ENCODE assay signal across 10 mouse cellular contexts in the genomic region with DNA sequence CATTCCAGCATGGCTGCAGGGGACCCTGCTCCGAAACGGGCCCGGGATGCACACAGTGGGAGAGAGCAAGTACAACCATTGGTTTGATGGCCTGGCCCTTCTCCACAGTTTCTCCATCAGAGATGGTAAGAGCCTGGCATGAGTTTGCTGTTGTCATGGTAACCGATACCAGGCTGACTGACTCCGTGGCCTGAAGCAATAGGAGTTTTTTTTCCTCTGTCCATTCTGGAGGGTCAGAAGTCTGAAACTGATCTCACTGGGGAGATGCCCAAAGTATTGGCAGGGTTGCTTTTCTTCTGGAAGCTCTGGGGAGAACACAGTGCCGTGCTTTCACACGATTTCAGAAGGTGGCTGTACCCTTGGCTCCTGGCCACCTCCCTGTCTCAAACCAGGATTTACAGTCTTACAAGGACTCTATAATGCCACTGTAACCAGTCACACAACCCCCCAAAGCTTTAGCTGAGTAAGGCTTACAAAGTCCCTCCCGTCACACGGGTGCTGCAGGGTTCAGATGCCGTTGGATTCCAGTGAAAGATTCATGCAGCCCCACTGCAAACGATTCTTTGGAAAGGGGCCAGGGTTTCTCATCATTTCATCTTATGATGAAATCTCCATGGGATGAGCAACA. TPM values are rescaled to one million over a fixed set of nuclear protein-coding genes. Genes with fewer than 3 reads are reported as not detected.
A peak's percentile ranks its signal among the peaks of the same experiment; 100 is the strongest.
DNase-seq lines count a peak whose midpoint lies in the region; ATAC-seq and TF ChIP-seq lines count a peak whose summit lies in the region.
"Had no signal": no experiment of that assay in that cellular context is flagged by ENCODE, and none has a peak within 500 bp of the region (broad histone marks: within the 10 kb centered on the region; RNA-seq: fewer than 3 reads in every experiment).

No protein-coding gene starts in this region.

- H3K27ac ChIP-seq in lung, embryonic 15.5 days: peak overlapping the region; percentile 50
- peak overlapping the region; percentile 52 for H3K27ac ChIP-seq in hindbrain, embryonic 14.5 days

- WGBS in lung, embryonic 15.5 days: 34% methylated on average over 11 of the region's 11 CpGs
- WGBS in lung, adult 2 months: 49% methylated on average over 11 of the region's 11 CpGs
- WGBS in hindbrain, embryonic 14.5 days: 40% methylated on average over 11 of the region's 11 CpGs

- peaks cover 16% of the 10 kb centered on the region for H3K4me1 ChIP-seq in lung, embryonic 15.5 days
- no peaks in the 10 kb centered on the region for H3K4me1 ChIP-seq in lung, adult 2 months (ENCODE audit: control insufficient read depth, insufficient read depth, low read length)
- peaks cover 8% of the 10 kb centered on the region; the same call in 1 of the 2 replicates for H3K4me1 ChIP-seq in hindbrain, embryonic 14.5 days (replicated peaks; ENCODE audit: control insufficient read depth, insufficient read depth, low read length)

- H3K9me3 ChIP-seq in lung, embryonic 15.5 days: no peaks in the 10 kb centered on the region
- H3K9me3 ChIP-seq in hindbrain, embryonic 14.5 days (ENCODE audit: control insufficient read depth, low read length): peaks cover 6% of the 10 kb centered on the region; the same call in 1 of the 2 replicates

- ATAC-seq in cerebellum, adult (ENCODE audit: insufficient number of reproducible peaks, low FRiP score, low TSS enrichment): peak; percentile 56; the same call in 1 of the 2 replicates
- peak; percentile 64 for ATAC-seq in lung, embryonic 15.5 days (ENCODE audit: borderline replicate concordance, extremely low read depth, low FRiP score, low TSS enrichment)
- peak; percentile 90 for ATAC-seq in hindbrain, embryonic 14.5 days (ENCODE audit: low FRiP score)
- no peak for ATAC-seq in erythroblast, adult 5-6 weeks (replicated peaks; ENCODE audit: low FRiP score, poor library complexity, severe bottlenecking)

- TF ChIP-seq POLR2A in lung, adult 2 months (IDR thresholded peaks at IDR 0.05; ENCODE audit: borderline replicate concordance, extremely low read depth, low read depth, low read length): no peak

- TF ChIP-seq CTCF in lung, adult 2 months (IDR thresholded peaks at IDR 0.05; ENCODE audit: insufficient read depth, low read length): no peak

- no peak for DNase-seq in cerebellum, adult 8-10 months
- no peak for DNase-seq in lung, adult 2 months
- peak; percentile 72 for DNase-seq in hindbrain, embryonic 14.5 days (ENCODE audit: low spot score)
- peak; percentile 24 for DNase-seq in skeletal muscle tissue, adult 2 months (ENCODE audit: low read depth, low spot score)
- DNase-seq in gastrocnemius, postnatal 4 days (ENCODE audit: low spot score in 2 of 2): no peak

- no peak overlapping the region for H3K9ac ChIP-seq in lung, embryonic 15.5 days
- 0 out of 2 replicates have a peak overlapping the region, but pooled peaks have one; percentile 6 for H3K9ac ChIP-seq in hindbrain, embryonic 14.5 days

- no peak overlapping the region for H3K4me3 ChIP-seq in lung, embryonic 15.5 days
- H3K4me3 ChIP-seq in lung, adult 2 months (replicated peaks; ENCODE audit: extremely low read depth, low read depth, low read length): no peak overlapping the region
- no peak overlapping the region for H3K4me3 ChIP-seq in hindbrain, embryonic 14.5 days (replicated peaks; ENCODE audit: low read length)

- H3K27me3 ChIP-seq in lung, embryonic 15.5 days: no peaks in the 10 kb centered on the region
- no peaks in the 10 kb centered on the region for H3K27me3 ChIP-seq in hindbrain, embryonic 14.5 days (ENCODE audit: control insufficient read depth, insufficient read depth, low read length)

- peak overlapping the region; percentile 37 for H3K4me2 ChIP-seq in lung, embryonic 15.5 days
- H3K4me2 ChIP-seq in hindbrain, embryonic 14.5 days (replicated peaks): peak overlapping the region; percentile 21; the same call in 1 of the 2 replicates

- no peaks in the 10 kb centered on the region for H3K36me3 ChIP-seq in lung, embryonic 15.5 days
- no peaks in the 10 kb centered on the region for H3K36me3 ChIP-seq in hindbrain, embryonic 14.5 days (replicated peaks; ENCODE audit: control insufficient read depth, insufficient read depth)

RNA-seq across cellular contexts. Expression of a gene that starts 2.0 kb away (rescaled TPM):
- 0.52 and 0.72 TPM in 2 replicates for polyA plus RNA-seq in lung, embryonic 15.5 days (2015; fragmentation: Nextera tagmentation; extraction: Ambion mirVana)
- 0.34 TPM in 1 of 2 replicates, not detected in the other for polyA plus RNA-seq in lung, adult 2 months (2012; rRNA removed)
- polyA plus RNA-seq in hindbrain, embryonic 14.5 days (2014; fragmentation: Nextera tagmentation; extraction: Ambion mirVana): 0.17 and 0.25 TPM in 2 replicates
- total RNA-seq in gastrocnemius, postnatal 4 days (2021): under 1 TPM; 0.20 to 0.41 TPM
- total RNA-seq in erythroblast, adult 5-6 weeks (2015; ENCODE audit: low replicate concordance): not detected in 2 replicates
- total RNA-seq in erythroblast, adult 5-6 weeks (2017; ENCODE audit: low replicate concordance): not detected in 2 replicates
- total RNA-seq: layer of hippocampus, adult 18-20 months had no signal
- polyA plus RNA-seq: C2C12 had no signal

RNA-seq across cellular contexts. Expression of a gene that starts 15.4 kb away (rescaled TPM):
- polyA plus RNA-seq in lung, embryonic 15.5 days (2015; fragmentation: Nextera tagmentation; extraction: Ambion mirVana): not detected in 2 replicates
- polyA plus RNA-seq in lung, adult 2 months (2012; rRNA removed): 0.06 and 0.12 TPM in 2 replicates
- polyA plus RNA-seq in hindbrain, embryonic 14.5 days (2014; fragmentation: Nextera tagmentation; extraction: Ambion mirVana): 0.05 and 0.12 TPM in 2 replicates
- total RNA-seq in gastrocnemius, postnatal 4 days (2021): under 1 TPM in 1 of 2 experiments, not detected in 1; 0.08 TPM
- total RNA-seq in erythroblast, adult 5-6 weeks (2015; ENCODE audit: low replicate concordance): not detected in 2 replicates
- total RNA-seq in erythroblast, adult 5-6 weeks (2017; ENCODE audit: low replicate concordance): not detected in 2 replicates
- polyA plus RNA-seq: C2C12 had no signal

Comparison
In these comparisons a context has a peak if more than half of its experiments do, and no peak if none do; other contexts are left out.
1. DNase-seq: peak in hindbrain, embryonic 14.5 days (single experiment) and skeletal muscle tissue, adult 2 months (single experiment); none in cerebellum, adult 8-10 months (single experiment), lung, adult 2 months (single experiment) and gastrocnemius, postnatal 4 days (0 of 2).